Mouse (Mus musculus): ENCODE data around the gene Npdc1. TPM values are rescaled to one million over a fixed set of nuclear protein-coding genes. Genes with fewer than 3 reads are reported as not detected.

The Npdc1 gene
- total RNA-seq (2021): 100 to 1,000 TPM; 429 to 433 TPM
- long read RNA-seq, experiment 1, transcript Npdc1-202 (9 exons, 1,485 nt): major isoform, 195 of 276 reads
- long read RNA-seq, experiment 1, partial matches to known transcripts: 28 of 276 reads
- long read RNA-seq, experiment 1, other reads (novel, unspliced or antisense): 50 of 276 reads
- long read RNA-seq, experiment 2, transcript Npdc1-202 (9 exons, 1,485 nt): major isoform, 312 of 411 reads
- long read RNA-seq, experiment 2, partial matches to known transcripts: 25 of 411 reads
- long read RNA-seq, experiment 2, other reads (novel, unspliced or antisense): 68 of 411 reads

GRCm38 (mm10) chr2:25399051-25399450 is at the start of gene Npdc1:
Npdc1 (plus strand) TSS chr2:25399351.
- TF ChIP-seq CTCF (conservative IDR thresholded peaks at IDR 0.05): no peak
- no peak within 1 kb of the TSS for H3K27ac ChIP-seq
- H3K4me3 ChIP-seq: no peak within 1 kb of the TSS
- no peak for DNase-seq (ENCODE audit: low spot score in 2 of 2)

GRCm38 (mm10) chr2:25349499-25349898 is 49.7 kb upstream of the Npdc1 start:
- H3K27ac ChIP-seq: no peak overlapping the region
- DNase-seq (ENCODE audit: low spot score in 2 of 2): no peak
- TF ChIP-seq CTCF (conservative IDR thresholded peaks at IDR 0.05): no peak
- H3K4me3 ChIP-seq: no peak overlapping the region

- Histone ChIP-seq H3K4me3 (no peak overlapping the region), H3K27ac (no peak overlapping the region)
- TF ChIP-seq CTCF (conservative IDR thresholded peaks at IDR 0.05): no peak
- DNase-seq (ENCODE audit: low spot score in 2 of 2): no peak
Observed at GRCm38 (mm10) chr2:25350701-25351100, 48.5 kb upstream of the Npdc1 start.

GRCm38 (mm10) chr2:25354211-25354610 is 44.9 kb upstream of the Npdc1 start:
- no peak for DNase-seq (ENCODE audit: low spot score in 2 of 2)
- TF ChIP-seq CTCF (conservative IDR thresholded peaks at IDR 0.05): no peak
- H3K27ac ChIP-seq: no peak overlapping the region
- no peak overlapping the region for H3K4me3 ChIP-seq

GRCm38 (mm10) chr2:25355419-25356066 is 43.6 kb upstream of the Npdc1 start:
- DNase-seq (ENCODE audit: low spot score in 2 of 2): no peak
- no peak for TF ChIP-seq CTCF (conservative IDR thresholded peaks at IDR 0.05)
- Histone ChIP-seq H3K27ac (peak overlapping the region; percentile 72; the same call in 1 of the 2 replicates), H3K4me3 (peak overlapping the region; percentile 76)

GRCm38 (mm10) chr2:25356208-25357079 is 42.7 kb upstream of the Npdc1 start, which contains the start of gene Dpp7:
Dpp7 (minus strand) TSS chr2:25356359.
- peak within 1 kb of the TSS; percentile 72 for H3K27ac ChIP-seq
- no peak for TF ChIP-seq CTCF (conservative IDR thresholded peaks at IDR 0.05)
- H3K4me3 ChIP-seq: peak within 1 kb of the TSS; percentile 76
- peak; percentile 82 to 87 for DNase-seq (ENCODE audit: low spot score in 2 of 2)

- TF ChIP-seq CTCF (conservative IDR thresholded peaks at IDR 0.05): no peak
- Histone ChIP-seq H3K4me3 (no peak overlapping the region), H3K27ac (no peak overlapping the region)
- no peak for DNase-seq (ENCODE audit: low spot score in 2 of 2)
Observed at GRCm38 (mm10) chr2:25359848-25360247, 39.3 kb upstream of the Npdc1 start.

GRCm38 (mm10) chr2:25363478-25364178 is 35.5 kb upstream of the Npdc1 start:
- TF ChIP-seq CTCF (conservative IDR thresholded peaks at IDR 0.05): no peak
- DNase-seq (ENCODE audit: low spot score in 2 of 2): no peak
- H3K27ac ChIP-seq: no peak overlapping the region
- no peak overlapping the region for H3K4me3 ChIP-seq

GRCm38 (mm10) chr2:25364313-25364712 is 34.8 kb upstream of the Npdc1 start:
- no peak overlapping the region for H3K4me3 ChIP-seq
- H3K27ac ChIP-seq: no peak overlapping the region
- TF ChIP-seq CTCF (conservative IDR thresholded peaks at IDR 0.05): no peak
- no peak for DNase-seq (ENCODE audit: low spot score in 2 of 2)

GRCm38 (mm10) chr2:25364761-25365090 is 34.4 kb upstream of the Npdc1 start:
- DNase-seq (ENCODE audit: low spot score in 2 of 2): no peak
- 0 out of 2 replicates have a peak overlapping the region, but pooled peaks have one; percentile 76 for H3K27ac ChIP-seq
- H3K4me3 ChIP-seq: peak overlapping the region; percentile 78
- TF ChIP-seq CTCF (conservative IDR thresholded peaks at IDR 0.05): no peak

GRCm38 (mm10) chr2:25365091-25365761 is 33.9 kb upstream of the Npdc1 start, which contains the start of gene Uap1l1:
Uap1l1 (minus strand) TSS chr2:25365682.
- TF ChIP-seq CTCF (conservative IDR thresholded peaks at IDR 0.05): no peak
- peak within 1 kb of the TSS; percentile 76 for H3K27ac ChIP-seq
- DNase-seq (ENCODE audit: low spot score in 2 of 2): peak; percentile 41 to 65
- peak within 1 kb of the TSS; percentile 78 for H3K4me3 ChIP-seq

GRCm38 (mm10) chr2:25369996-25370395 is 29.2 kb upstream of the Npdc1 start:
- no peak for DNase-seq (ENCODE audit: low spot score in 2 of 2)
- no peak for TF ChIP-seq CTCF (conservative IDR thresholded peaks at IDR 0.05)
- Histone ChIP-seq H3K4me3 (no peak overlapping the region), H3K27ac (no peak overlapping the region)
